Mouse (Mus musculus): ENCODE measurements around the gene Edrf1.
A peak's percentile ranks its signal among the peaks of the same experiment; 100 is the strongest.
"Not testable (repeated sequence)": the region's sequence is repeated elsewhere in the genome, so short reads cannot be mapped to it uniquely, and the experiment has no call there.

Edrf1 gene

DNA sequence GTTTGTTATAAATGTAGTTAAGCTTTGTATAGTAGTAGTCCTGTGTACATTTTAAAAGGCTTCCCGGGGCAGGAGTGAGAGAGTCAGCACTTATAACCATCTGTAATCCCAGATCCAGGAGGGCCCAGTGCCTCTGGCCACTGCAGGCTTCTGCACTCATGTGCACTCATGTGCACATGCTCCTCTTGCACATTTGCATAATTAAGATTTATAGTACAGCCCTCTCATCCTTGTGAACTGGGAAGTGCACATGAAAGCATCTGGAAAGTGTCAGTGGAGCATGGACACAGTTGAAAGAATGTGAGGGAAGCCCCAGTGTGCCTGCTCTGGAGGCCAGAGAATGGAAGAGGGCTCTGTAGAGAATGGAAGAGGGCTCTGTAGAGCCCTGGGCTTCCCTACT lies 25.1 kb downstream of the Edrf1 start:
- DNase-seq: no peak

DNA sequence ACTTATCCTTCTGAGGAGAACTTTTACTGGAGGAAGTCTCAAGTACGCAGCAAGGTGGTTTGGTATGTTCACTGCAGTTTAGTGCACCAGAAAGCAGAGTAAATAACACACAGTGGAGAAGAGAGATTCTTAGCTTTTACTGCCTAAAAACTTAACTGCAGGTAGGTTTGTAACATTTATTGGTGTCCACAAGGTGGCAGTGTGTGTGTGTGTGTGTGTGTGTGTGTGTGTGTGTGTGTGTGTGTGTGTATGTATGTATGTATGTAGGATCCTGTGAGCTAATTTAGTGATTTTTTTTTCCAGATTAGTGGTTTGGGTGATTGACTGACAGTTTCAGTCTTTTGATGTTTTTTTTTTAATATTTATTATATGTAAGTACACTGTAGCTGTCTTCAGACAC lies 31.7 kb downstream of the Edrf1 start:
- no peak for DNase-seq

DNA sequence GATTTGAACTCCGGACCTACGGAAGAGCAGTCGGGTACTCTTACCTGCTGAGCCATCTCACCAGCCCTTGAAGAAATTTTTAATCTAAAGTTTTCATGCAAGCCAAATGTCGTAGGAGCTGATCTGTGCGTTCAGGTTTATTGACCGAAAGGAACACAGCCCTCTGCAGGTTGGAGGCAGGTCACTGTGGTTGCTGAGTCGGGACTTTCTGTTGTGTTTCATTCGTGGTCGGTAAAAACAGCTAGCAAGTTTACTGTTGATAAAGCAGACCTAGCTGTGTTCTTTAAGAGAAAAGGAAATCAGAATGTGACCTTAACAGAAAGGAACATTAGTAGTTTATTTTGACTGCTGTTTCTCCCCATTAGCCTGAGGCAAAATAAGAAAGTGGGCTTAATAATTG lies 32.6 kb downstream of the Edrf1 start:
- DNase-seq: no peak

DNA sequence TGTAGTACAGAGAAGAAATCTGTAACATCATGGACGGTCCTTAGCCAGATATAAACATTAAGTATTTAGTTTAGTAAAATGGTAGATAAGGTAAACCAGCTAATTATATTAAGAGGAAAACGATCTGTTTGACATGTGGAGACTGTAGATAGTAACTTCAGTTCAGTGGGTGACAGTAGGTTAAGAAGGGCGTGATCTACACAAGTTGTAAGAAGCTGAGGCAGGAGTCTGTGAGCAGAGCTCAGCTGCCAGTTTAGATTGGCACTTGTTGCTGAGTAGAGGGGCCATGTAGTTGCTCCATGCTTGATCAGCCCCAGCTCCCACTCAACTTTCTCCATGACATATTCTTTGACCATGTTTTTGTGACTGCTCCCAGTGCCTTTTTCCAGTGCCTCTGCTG lies 33.5 kb downstream of the Edrf1 start:
- DNase-seq: no peak

DNA sequence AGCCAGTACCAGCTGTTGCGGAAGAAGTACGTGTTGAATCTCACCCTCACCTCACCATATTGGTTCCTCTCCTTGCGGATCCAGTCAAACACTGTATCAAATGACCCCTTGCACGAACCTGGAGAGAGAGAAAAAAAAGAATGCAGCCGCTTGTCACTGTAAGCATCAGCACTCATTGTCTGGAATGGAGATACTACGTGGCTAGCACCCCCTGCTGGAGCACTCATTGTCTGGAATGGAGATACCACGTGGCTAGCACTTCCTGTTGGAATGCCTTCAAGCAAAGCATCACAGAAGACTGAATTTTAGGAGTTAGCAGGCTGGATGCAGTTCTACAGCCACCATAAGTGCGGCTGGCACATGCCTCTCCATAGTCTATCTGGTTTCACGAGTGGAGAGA lies 38.7 kb downstream of the Edrf1 start:
- no peak for DNase-seq

- peak; percentile 70 for DNase-seq
These were observed 41.4 kb downstream of the Edrf1 start for GRCm38 (mm10) chr7:133678716-133679115.

DNA sequence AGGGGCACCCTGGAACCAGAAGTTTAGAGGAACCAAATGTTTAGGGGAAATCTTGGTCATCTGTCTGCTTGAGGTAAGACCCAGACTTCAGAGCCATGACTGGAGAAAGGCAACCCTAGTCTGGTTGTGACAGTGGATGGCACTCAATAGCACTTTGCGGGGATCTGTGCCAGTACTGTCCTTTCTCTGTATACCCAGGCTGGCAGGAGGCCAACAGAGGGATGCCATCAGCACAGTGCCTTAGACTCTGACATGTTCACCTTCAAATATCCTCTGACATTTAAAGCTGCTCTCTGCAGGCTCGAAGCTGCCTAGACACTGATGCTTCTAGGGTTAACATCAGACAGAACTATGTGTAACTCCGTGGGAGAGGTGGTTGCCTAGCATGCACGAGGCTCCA lies 42.1 kb downstream of the Edrf1 start:
- DNase-seq: peak; percentile 25

DNA sequence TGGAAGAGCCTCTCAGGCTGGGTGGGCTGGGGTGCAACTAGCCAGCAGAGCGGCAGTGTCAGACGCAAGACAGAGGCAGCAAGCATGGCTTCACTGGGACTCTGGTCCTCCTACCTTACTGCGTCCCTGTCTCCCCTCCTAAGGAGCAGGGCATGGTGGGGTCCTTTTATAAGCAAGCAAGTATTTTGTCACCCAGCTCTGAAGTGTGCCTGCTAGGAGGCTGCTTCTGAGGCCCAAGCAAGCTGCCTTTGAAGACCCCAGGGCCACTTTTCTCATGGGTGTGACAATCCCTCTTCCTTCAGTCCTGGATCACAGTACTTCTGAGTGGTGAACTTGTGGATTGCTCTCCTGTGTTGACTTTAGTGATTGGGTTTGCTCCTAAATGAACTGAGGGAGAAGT lies 42.6 kb downstream of the Edrf1 start, which contains the start of gene Mmp21:
Gene Mmp21 (minus strand): TSS at position 101 of the 400 bp plus-strand sequence.
- DNase-seq: no peak

- no peak for DNase-seq
These were observed 46.3 kb downstream of the Edrf1 start for GRCm38 (mm10) chr7:133683626-133684025.

DNA sequence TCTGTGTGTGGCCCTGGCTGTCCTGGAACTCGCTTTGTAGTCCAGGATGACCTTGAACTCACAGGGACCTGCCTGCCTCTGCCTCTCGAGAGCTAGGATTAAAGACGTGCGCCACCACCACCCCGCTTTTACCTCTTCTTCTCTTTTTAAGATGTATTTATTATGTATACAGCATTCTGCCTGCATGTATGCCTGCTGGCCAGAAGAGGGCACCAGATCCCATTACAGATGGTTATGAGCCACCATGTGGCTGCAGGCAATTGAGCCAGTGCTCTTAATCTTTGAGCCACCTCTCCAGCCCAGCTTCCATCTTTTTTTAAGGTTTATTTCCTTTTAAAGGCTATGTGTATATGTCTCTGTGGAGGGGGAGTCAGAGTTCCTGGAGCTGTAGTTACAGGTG lies 46.8 kb downstream of the Edrf1 start:
- no peak for DNase-seq

DNA sequence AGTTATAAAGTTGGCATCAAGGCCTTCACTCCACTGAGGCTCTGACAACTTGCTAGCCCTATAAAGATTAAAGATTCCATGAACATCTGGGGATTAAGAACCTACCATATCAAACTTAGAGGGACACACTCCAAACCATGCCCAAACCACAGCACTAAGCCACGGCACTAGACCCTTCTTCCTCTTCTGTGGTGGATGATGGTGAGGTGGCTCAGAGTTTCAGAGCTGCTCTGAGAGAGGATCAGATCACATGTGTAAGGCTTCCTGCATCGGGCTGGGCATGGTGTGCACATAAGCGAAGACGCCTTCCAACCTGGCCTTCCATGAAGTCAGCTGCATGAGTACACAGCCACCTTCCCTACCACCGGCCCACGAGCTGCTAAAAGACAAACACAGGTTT lies 47.4 kb downstream of the Edrf1 start:
- DNase-seq: no peak

DNA sequence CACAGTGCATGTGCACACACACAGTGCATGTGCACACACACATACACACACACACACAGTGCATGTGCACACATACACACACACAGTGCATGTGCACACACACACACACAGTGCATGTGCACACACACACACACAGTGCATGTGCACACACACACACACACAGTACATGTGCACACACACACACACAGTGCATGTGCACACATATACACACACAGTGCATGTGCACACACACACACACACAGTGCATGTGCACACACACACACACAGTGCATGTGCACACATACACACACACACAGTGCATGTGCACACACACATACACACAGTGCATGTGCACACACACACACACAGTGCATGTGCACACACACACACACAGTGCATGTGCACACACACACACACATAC lies 48.3 kb downstream of the Edrf1 start:
- DNase-seq: not testable (repeated sequence)

GRCm38 (mm10) chr7:133698021-133698709 lies 60.8 kb downstream of the Edrf1 start:
- no peak for DNase-seq

DNA sequence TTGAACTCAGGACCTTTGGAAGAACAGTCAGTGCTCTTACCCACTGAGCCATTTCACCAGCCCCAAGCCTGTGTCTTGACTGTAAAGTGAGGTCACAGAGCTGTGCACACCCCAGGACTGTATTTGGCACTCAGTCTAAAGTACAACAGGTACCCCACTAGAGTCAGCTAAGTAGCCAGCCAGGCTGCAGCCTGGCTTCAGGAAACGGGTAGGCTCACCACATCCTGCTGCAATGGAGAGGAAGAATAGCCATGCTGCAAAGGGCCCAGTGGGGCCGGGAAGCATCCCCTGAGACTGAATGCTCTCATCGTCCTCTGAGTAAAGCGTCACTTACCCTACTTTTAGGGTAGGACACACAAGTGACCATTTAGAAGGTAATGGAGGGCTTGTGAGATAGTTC lies 62.5 kb downstream of the Edrf1 start:
- DNase-seq: no peak

DNA sequence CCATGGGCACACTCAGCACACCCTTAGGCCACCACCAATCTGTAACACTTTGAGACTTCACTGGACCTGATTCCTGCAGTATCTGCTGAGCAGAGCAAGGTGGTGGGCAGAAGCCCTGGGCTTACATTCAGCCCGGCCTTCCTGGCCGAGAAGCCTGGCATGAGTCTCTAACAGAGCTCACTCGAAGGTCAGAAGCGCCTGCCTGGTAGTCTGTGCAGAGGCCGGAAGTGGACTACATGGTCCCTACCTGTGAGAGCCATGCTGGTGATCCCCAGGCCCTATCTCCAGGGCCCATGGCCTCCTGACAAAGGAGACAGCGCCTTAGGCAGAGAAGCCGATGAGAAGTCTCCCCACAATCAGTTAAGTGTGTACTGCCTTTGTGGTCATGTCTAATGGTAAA lies 64.0 kb downstream of the Edrf1 start:
- no peak for DNase-seq

GRCm38 (mm10) chr7:133702333-133702732 lies 65.0 kb downstream of the Edrf1 start:
- DNase-seq: no peak

- DNase-seq: no peak
These were observed 66.6 kb downstream of the Edrf1 start for GRCm38 (mm10) chr7:133703906-133704305.

GRCm38 (mm10) chr7:133707301-133707700 lies 70.0 kb downstream of the Edrf1 start:
- DNase-seq: no peak

DNA sequence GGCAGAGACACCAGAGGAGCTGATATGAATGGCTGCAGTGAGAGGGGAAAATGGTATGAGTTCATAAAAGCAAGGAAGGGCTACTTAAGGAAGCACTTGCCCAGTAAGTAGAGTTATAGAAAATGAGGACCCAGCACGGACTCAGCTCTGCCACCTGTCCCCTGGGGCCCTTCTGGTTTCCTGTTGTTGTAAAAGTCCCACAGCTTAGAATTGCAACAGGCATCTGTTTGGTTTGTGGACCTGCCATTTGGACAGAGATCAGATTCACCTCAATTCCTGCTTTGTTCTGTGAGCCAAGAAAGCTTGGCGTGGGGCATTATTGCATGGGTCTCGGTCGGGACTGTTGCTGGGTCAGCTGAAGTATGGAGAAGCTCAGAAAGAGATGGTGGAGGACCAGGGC lies 78.0 kb downstream of the Edrf1 start:
- DNase-seq: no peak

GRCm38 (mm10) chr7:133718580-133718979 lies 81.2 kb downstream of the Edrf1 start:
- DNase-seq: no peak

GRCm38 (mm10) chr7:133720616-133721015 lies 83.3 kb downstream of the Edrf1 start:
- DNase-seq: no peak
